Mouse (Mus musculus) kidney, postnatal 25 days (tissue): ENCODE measurements around the gene Prpf4b.
"Not testable (repeated sequence)": the region's sequence is repeated elsewhere in the genome, so short reads cannot be mapped to it uniquely, and the experiment has no call there.

ENCODE experiments used
- DNase-seq, 2 experiments: peaks; one replicate each; pipeline ENCODE4 v3.0.0; 2021; ENCODE audit warnings: mixed read lengths in 2 of 2

Prpf4b gene

DNA sequence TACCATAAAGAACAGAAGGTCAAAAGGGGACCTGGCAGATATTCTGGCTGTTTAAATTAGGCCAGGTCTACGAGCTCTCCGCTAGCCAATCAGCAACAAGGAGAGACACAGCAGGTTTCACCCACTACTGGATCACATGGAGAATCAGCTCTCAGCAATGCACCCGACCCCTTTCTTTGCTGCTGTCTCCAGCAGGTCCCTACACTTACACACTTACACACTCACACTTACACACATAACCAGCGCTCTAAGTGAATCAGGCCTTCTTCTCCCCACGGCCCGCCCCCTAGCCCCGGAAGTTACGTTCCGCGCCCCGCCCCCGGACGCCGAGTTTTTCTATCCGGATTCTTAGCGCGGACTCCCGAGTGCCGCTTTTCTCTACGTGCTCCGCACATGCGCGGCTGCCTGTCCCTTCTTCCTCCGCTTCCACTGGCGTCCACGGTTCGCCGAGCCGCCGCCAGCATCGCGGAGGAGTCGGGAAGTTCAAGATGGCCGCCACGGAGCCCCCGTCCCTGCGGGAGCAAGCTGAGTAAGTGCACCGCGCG lies at the start of gene Prpf4b:
TSS of gene Prpf4b (plus strand) at position 137 of the 545 bp plus-strand sequence.
- DNase-seq, result peak; percentile 96

DNA sequence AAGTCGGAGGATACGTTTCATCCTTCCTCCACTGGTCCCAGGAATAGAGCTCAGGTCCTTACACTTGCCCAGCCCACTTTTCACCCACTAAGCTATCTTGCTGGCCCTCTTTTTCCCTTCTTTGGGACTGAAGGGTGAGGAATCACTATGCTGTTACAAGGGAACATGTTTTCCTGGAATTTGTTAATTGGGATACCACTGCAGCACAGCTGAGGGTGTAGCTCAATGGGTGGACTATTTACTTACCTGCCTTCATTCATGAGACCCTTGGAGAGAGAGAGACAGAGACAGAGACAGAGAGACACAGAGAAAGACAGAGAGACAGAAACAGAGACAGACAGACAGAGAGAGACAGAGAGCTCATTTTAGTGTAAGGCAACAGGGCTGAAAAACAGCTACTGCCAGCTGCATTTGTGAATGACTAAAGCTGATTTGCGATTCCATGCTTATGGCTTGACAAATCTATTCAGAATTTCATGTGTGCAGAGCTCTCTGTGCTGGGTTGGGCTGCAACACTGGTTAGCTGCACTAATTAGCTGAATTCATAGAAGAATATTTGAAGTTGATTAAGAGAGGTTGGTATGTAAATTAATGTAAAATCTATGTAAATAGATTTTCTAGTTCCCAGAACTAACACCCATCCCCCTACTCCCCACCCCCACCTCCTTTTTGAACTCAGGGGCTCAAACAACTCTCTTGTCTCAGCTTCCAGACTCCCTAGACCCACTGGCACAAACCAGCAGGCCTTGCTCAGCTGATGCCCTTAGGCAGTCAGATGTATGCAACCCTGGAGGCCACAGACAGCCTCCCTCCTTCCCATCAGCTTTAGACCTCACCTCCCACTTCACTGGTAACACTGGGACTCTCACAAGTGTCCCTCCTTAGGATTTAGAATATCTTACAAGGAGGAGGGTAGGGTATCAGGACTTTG lies 48.1 kb upstream of the Prpf4b start:
- no peak for DNase-seq

DNA sequence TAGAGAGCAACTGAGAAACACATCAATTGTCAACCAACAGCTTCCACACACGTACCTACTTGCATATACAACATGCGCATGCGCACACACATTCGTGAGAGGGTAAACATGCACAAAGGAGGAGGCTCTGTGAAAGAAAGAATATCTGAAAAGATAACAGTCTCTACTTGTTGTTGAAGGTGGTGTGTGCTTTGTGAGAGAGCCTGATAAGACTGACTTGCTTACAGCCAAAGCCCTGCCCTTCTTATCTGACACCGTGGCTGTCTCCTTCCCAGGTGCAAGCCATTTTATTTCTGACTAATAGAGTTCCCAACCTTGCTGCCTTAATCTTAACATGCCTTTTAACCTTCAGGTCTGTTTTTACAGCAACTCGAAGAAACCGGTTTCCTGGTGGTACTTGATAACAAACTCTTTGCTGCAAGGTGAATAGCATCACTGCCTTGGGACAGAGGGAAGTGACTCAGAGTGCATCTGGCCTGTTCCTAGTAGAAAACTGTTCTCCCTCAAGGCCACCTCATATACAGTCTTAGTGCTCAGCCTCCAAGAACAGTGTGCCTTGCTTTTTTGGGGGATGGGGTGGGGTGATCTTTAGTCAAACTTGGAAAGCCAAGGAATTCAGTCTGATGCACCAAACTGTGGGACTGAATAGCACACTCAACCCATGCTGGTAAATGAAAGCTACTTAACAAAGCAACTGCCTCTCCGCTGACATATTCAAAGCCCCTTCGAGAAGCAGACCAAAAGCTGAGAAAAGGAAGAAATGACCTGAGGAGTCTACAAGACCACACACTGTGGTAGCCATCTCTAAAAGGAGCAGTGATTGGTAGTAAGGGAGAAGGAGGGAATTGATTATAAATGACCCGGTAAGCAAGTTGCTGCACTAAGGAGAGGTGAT lies 46.9 kb upstream of the Prpf4b start:
- no peak for DNase-seq

GRCm38 (mm10) chr13:34842851-34843250 lies 32.3 kb upstream of the Prpf4b start:
- no peak for DNase-seq

- no peak for DNase-seq
Measured at GRCm38 (mm10) chr13:34850759-34851158, 24.3 kb upstream of the Prpf4b start.

- DNase-seq, result no peak
Measured at GRCm38 (mm10) chr13:34851191-34851784, 23.8 kb upstream of the Prpf4b start.

- peak in 1 of 2 experiments; percentile 67 for DNase-seq
Measured at GRCm38 (mm10) chr13:34857526-34857925, 17.6 kb upstream of the Prpf4b start.

- no peak for DNase-seq
Measured at GRCm38 (mm10) chr13:34859406-34859805, 15.7 kb upstream of the Prpf4b start.

GRCm38 (mm10) chr13:34861166-34861565 lies 13.9 kb upstream of the Prpf4b start:
- not testable (repeated sequence) for DNase-seq

- peak in 1 of 2 experiments; percentile 40 for DNase-seq
Measured at GRCm38 (mm10) chr13:34864420-34865169, 10.5 kb upstream of the Prpf4b start.

- peak; percentile 95 to 98 for DNase-seq
Measured at GRCm38 (mm10) chr13:34873801-34874681, 1.1 kb upstream of the Prpf4b start.

DNA sequence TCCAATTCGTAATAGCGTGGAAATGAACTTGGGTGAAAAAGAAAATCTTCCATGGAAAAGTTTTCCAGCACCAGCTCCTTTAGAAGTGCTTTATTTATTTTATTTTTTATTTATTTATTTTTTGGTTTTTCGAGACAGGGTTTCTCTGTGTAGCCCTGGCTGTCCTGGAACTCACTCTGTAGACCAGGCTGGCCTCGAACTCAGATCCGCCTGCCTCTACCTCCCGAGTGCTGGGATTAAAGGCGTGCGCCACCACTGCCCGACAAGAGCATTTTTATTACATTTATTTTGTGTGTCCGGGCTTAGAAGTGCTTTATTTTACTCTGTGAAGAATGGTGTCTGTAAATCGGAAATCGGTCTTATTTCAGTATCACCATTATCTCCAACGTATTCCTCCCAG lies 366 bp upstream of the Prpf4b start:
- peak; percentile 13 to 40 for DNase-seq

DNA sequence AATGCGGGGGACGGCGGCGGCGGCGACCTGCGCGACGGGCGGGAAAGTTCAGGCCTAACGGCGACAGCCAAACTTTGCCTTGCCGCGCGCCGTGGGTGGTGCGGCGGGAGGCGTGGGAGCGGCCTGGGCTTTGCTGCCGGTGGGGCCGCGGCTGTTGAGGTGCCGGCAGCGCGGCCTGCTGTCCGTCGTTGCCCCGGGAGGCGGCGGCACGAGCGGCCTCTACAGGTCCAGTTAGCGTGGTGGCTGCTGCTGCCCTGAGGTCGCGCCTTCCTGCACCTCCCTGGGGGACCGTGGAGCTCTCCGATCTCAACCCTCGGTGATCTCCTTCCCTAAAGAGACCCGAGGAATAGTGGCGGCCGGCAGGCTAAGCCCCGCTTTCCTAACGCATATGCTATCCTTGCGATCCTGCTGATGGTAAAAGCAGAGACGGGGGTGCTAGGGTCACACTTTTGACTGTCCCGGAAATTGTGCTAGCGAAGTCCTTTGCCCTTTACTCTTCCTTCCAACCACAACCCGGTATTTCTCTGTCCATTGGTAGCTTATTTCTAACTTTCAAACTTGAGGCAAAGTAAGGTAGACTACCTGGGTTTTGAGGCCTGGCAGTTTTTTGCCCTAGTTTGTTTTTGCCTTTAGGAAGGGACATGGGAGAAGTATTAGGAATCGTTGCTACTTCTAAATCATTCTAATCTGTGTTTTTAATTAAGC lies 791 bp downstream of the Prpf4b start:
- peak; percentile 66 to 83 for DNase-seq

- no peak for DNase-seq
Measured at GRCm38 (mm10) chr13:34876481-34876880, 1.4 kb downstream of the Prpf4b start.

- DNase-seq, result no peak
Measured at GRCm38 (mm10) chr13:34892871-34893270, 17.8 kb downstream of the Prpf4b start.

DNA sequence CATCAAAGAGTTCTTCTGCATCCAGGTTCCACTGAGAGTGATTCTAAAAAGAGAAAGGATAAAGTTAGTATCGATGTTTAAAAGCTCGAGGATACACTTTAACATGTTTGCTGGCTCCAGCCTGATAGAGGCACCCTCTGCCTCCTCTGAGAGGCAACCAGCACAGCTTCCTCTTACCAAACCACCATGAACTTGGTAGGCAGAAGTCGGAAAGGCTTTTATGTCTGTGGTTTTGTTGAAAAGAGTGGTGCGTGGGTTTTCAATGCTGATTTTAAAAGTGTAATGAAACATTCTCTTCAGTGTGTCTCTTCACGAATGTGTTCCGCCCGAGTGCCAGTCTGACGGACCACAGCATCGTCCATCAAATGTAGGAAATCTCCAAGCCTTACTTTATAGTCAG lies 39.5 kb downstream of the Prpf4b start:
- DNase-seq, result no peak

DNA sequence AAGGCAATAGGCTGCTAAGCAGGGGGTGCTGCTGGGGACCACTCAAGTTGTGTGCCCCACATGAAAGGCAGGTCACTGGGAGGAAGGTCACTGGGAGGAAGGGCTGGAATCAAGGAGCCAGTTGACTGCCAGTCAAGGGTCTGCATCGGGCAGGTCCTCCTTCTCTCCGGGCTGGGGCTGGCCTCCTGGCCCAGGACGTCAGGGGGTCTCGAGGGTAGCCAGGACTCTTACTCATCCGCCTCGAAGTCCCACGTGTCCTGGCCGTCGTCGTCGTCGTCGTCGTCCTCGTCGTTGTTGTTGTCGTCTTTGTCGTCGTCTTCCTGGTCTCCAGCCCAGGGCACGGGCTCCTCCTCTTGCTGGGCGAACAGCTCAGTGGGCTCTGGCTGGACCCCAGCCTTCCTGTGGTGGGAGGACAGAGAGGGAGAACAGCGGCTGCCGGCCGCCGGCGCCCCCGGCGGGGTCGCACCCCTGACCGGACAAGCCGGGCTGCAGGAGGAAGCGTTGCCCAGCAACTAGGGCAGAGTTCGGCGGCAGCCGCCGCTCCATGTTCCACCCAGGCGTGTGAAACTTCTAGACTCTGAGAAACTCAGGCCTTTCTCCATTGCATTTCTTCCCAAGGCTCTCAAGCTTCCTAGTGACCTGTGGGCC lies 41.5 kb downstream of the Prpf4b start:
- DNase-seq, result peak; percentile 35 to 64

DNA sequence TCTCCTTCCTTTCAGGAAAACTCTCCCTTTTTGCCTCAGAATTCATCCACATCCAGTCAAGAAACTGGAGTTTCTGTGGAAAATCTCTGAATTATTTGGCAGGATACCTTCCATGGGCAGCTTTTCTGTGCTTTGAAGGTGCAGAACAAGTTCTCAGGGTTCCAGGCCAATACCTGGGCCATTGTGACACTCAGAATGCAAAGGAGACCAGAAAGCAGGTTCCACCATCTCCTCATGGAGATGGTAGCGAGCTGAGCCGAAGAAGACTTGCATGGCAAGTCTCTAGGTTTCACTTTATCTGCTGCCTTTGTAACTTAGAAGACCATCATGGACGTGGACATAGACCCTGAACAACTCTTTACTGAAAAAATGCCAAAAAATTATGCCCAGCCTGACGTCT lies 49.1 kb downstream of the Prpf4b start, which contains the start of the genes Fam217a and 4933417A18Rik:
TSS of gene Fam217a (minus strand) at position 101 of the 400 bp plus-strand sequence.
TSS of gene 4933417A18Rik (plus strand) at position 200 of the 400 bp plus-strand sequence.
- DNase-seq, result no peak

DNA sequence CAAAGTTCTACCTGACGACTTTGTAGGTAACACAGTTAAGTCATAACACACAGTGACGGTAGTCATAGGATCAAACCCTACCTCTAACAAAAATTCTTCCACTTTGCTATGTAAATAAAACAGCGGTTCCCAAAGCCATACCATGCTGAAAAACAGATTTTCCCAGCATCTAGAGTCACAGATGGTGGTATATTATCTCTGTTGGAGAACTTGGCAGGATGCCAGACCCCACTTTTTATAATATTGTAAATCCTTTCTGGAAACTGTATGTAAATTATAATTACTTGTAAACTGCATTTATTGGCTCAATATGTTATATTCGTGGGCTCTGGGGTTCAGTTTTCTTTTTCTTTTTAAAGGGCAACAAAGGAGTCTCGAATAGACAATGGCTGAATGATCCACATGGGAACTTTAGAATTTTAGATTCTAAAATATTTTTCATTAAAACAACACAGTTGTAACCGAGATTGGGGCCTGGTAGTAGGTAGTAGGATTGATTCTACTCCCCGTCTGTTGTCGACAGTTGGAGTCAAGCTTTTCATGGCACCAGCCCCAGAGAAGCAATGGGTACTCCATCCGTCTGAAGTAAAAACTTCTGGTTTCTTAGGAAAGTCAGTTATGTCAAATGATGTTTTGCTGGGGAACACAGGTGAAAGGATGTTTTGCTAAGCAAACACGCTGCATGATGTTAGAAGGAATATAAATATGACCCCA lies 60.0 kb downstream of the Prpf4b start:
- DNase-seq, result no peak
